Mouse (Mus musculus): ENCODE results near the gene Asb8.

GRCm38 (mm10) chr15:98107230-98107629 is 58.2 kb downstream of the Asb8 start:
- no peak for TF ChIP-seq CTCF (IDR thresholded peaks at IDR 0.05; ENCODE audit: low read depth, low read length)
- no peak for TF ChIP-seq POLR2A (IDR thresholded peaks at IDR 0.05; ENCODE audit: borderline replicate concordance, low read depth, low read length)
